Mouse (Mus musculus) G1E (cell line): ENCODE results near the gene Wbp1.
"Not testable (repeated sequence)": the region's sequence is repeated elsewhere in the genome, so short reads cannot be mapped to it uniquely, and the experiment has no call there.

Experiments used
- CTCF ChIP-seq: IDR thresholded peaks from 2 replicates; pipeline ENCODE4 v1.5.1; 2012; ENCODE audit warnings: low read depth, low read length, inconsistent platforms, mixed read lengths
- GATA1 ChIP-seq: IDR thresholded peaks from 2 replicates; pipeline ENCODE4 v1.6.1; 2012; ENCODE audit warnings: borderline replicate concordance, low read length, inconsistent platforms, mixed read lengths
- GATA2 ChIP-seq: IDR thresholded peaks from 2 replicates; pipeline ENCODE4 v1.6.1; 2012; ENCODE audit warnings: low read depth, low read length, inconsistent platforms, borderline replicate concordance
- POLR2AphosphoS5 ChIP-seq: IDR thresholded peaks from 2 replicates; pipeline ENCODE4 v1.6.1; 2012; ENCODE audit warnings: low read depth, low read length, inconsistent platforms; ENCODE audit not compliant: insufficient replicate concordance
- TAL1 ChIP-seq: conservative IDR thresholded peaks from 2 replicates; pipeline ENCODE4 v1.6.1; 2012; ENCODE audit warnings: low read depth, low read length, inconsistent platforms, mixed read lengths

- 0 out of 2 replicates have a peak, but pooled peaks have one; percentile 29 for TF ChIP-seq CTCF
- TF ChIP-seq GATA1, POLR2AphosphoS5, TAL1, GATA2: not testable (repeated sequence)
Observed at GRCm38 (mm10) chr6:83159456-83159855, 38.1 kb upstream of the Wbp1 start.
